Mouse (Mus musculus) left cerebral cortex, postnatal 10 days (tissue): Measurements from ENCODE around the gene Plekhh1. TPM values are rescaled to one million over a fixed set of nuclear protein-coding genes. Genes with fewer than 3 reads are reported as not detected.
A peak's percentile ranks its signal among the peaks of the same experiment; 100 is the strongest.
"Not testable (repeated sequence)": the region's sequence is repeated elsewhere in the genome, so short reads cannot be mapped to it uniquely, and the experiment has no call there.

ENCODE experiments used
- DNase-seq, 2 experiments: peaks; one replicate each; pipeline ENCODE4 v3.0.0; 2021 to 2022; ENCODE audit warnings: low spot score in 2 of 2, mixed read lengths in 1 of 2; ENCODE audit errors: extremely low spot score in 1 of 2
- intact Hi-C: fragments of 180-260 bp; cut with DNase I; formaldehyde crosslinking; loops from one replicate; pipeline ENCODE4 v1.15.1; 2025
- total RNA-seq, 2 experiments: library from RNA; stranded (reverse); gene quantifications; 2 replicates each; pipeline ENCODE4 v1.2.3; 2021

Gene Plekhh1
- total RNA-seq, 2 experiments from 2014 or later, result 3.2 to 3.3 TPM

DNA sequence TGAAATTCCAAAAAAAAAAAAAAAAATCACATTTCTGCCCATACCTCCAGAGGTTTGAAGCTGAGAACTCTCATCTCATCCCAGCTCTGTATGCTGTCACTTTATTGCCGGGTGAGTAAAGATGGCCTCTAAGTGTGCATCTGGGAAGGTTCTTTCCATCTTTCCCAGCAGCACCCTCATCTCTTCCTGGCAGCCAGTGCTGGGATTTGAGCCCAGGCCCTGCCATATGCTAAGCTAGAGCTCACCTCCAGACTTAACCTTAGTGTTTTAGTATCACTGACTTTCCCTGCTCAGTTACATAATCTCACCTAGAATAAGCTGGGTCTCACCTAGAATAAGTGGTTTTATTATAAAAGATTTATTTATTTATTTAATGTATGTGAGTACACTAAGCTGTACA is 7.1 kb upstream of the Plekhh1 start:
- intact Hi-C loops, result loop anchor here (2.0 kb wide), 1 partner anchor 71 kb away; no protein-coding TSS in a partner anchor
- DNase-seq, result no peak

DNA sequence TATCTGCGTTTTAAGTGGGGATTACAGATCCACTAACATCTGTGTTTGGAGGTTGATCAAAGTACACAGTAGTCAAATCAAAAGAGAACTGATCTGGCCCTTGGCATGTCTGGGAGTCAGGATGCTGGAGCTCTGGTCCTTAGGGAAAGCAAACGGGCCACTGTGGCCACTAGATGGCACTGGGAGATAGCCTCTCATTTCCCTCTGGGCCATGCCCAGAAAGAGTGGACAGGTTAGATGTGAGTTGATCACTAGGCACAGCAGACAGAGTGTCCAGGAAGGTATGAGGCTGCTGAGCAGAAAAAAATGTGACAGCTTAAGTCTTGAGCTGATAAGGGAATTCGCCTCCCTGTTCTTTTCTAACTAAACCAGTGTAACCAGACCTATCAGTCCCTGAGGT is 6.1 kb upstream of the Plekhh1 start:
- peak; percentile 38 to 71 for DNase-seq
- intact Hi-C loops, result loop anchor here (2.0 kb wide), 1 partner anchor 70 kb away; no protein-coding TSS in a partner anchor

DNA sequence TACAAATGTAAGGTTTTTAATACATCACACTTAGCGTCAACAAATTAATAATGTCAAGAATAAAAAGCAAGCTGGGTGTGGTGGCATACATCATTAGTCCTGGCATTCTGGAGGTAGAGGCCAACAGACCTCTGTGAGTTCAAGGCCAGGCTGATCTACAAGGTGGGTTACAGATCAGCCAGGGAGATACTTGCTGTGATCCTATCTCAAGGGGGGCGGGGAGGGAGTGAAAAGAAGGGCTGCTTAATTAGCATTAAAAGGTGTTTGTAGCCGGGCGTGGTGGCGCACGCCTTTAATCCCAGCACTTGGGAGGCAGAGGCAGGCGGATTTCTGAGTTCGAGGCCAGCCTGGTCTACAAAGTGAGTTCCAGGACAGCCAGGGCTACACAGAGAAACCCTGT is 1.4 kb upstream of the Plekhh1 start:
- intact Hi-C loops, DNase-seq: not testable (repeated sequence)

DNA sequence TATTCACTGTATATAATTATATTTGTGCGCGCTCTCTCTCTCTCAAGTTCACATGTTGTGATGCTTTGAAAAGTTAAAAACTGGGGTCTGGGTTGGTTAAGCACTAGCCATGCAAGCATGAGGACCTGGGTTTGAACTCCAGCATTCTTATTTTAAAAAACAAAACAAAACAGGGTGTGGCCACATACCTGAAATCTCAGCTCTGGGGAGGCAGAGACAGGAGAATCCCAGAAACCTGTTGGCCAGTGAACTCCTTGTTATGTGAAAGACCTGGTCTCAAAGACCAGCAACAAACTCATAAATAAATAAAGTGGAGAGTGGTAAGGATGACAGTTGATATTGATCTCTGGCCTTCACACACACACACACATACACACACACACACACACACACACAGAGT is 5.4 kb downstream of the Plekhh1 start:
- intact Hi-C loops, result no loop called here
- DNase-seq, result no peak

DNA sequence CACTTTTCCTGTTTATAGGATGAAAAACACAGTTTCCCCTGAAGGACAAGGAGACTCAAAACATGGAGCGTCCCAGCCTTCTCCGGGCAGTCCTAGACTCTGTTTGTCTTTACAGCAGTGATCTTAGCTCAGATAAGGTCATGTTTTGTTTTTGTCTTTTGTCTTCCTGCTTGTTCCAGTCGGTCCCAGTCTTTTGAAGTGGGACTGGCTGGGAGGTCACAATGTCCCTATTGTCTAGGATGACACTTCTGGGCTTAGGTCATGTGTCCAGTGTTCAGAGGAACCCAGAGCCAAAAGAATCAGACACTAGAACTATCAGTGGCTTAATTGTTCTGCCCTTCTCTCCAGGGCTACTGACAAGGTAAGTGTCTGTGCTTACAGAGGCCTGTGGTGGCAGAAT is 6.4 kb downstream of the Plekhh1 start:
- DNase-seq, result no peak
- intact Hi-C loops, result no loop called here

DNA sequence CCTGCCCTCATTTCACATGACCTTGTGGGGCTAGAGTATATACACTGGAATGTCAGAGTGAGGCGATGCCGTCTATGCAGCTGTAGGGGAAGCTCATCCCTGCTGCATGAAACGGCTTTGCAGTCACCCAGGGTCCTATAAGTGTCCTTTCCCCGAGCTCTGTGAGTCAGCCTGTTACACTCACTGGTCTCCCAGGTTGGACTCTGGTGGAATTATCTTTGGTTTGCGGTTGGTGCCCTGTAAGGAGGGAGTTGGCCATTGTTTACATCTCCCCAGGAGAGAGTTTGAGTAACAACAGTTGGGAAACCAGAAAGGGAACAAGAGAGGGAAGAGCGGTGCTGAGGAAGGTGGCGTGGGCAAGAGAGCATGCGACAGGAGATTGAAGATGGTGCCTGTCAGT is 10.7 kb downstream of the Plekhh1 start:
- no peak for DNase-seq
- intact Hi-C loops, result no loop called here

DNA sequence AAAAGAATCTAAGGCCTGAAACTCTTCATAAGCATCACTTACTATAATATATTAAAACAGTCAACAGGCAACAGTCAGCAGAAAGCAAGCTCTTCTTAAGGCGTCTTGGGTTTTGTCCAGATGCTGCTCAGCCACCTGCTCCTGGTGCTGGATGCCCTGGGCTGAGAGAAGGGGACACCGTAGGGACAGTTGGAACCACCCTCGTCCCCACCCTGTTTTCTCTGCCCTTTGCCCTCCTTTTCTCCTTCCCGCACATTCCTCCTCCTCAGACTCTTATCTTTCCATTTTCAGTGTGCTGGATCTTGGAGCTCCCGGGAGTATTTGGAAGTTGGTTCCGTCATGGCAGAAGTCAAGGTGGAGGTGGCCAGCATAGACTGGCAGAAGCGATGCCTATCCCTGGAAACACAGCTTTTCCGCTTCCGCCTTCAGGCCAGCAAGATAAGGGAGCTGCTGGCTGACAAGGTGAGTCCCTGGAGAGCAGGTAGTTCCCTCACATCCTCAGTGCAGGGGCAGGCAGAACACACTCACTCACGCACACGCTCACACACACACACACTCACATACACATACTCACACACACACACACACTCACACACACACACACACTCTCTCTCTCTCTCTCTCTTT is 11.4 kb downstream of the Plekhh1 start:
- DNase-seq, result no peak
- intact Hi-C loops, result no loop called here

DNA sequence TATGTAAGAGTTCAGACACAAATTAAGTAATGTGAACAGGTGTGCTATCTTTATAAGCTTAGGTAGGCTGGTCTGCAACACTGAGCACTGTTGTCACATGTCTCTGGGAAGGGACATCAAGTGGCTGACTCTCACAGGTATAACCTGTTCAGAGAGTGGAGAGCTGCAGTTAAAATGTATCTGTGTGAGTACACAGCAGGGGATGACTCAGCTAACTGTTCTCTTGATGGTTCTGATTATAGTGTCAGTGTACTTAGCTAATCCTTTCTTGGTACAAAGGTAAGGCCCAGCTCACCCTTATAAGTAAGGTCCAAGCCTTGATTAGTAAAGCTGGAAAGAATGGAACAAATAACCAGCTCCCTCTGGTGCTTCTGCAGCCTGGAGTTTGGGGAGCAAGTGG is 12.5 kb downstream of the Plekhh1 start:
- intact Hi-C loops, result no loop called here
- no peak for DNase-seq

DNA sequence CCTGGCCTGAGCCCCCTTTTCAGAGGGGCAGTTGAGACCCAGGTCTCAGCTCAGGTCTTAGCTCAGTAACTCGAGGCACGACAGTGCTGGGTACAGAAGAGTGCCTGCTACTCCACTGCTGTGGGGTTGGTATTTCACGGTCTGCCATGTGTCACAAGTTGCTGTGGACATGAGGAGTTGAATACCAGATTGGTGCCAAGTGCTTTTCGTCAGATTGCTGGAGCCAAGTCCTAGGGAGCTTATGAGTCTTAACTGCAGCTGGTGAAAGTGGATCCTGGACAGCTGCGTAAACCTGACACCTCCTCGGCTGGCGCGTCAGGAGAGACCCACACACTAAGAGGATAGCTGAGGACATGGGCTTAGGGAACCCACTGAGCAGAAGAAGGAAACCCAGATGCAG is 15.7 kb downstream of the Plekhh1 start:
- intact Hi-C loops, result no loop called here
- DNase-seq, result peak in 1 of 2 experiments; percentile 4

DNA sequence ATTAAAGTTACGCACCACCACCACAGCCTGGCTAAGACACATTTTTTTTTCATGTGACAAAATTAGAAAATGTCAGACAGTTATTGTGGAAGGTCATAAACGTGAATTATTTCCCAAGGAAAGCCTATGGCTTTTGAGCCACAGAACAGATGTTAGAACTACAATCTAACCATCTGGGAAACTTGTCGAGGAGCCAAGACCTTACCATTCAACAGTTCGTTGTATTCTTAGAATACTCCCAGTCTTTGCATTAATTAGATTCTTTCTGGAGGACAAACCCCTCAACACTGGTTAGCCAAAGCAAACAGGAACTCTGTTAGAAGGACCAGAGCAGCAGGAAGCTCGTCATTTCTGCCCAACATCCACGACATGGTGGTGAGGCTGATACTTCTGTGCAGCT is 17.2 kb downstream of the Plekhh1 start:
- no peak for DNase-seq
- intact Hi-C loops, result no loop called here

DNA sequence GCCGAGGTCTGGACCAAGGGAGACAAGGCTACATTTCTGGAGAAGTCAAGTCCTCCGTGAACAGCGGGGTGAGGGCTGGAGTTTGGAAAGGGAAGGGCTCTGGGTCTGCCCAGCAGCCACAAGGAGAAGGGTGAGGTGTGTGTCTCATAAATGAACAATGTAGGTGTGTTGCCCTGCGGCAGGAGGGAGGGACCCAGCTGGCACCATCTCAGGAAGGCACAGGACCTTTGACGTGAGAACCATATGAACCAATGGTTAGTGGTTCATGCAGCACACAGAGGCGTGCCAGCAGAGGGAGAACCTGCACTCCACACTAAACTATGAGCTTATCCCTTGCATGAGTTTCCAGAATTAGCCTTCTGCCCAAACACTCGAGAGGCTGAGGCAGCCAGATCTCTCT is 18.2 kb downstream of the Plekhh1 start:
- no peak for DNase-seq
- intact Hi-C loops, result no loop called here

DNA sequence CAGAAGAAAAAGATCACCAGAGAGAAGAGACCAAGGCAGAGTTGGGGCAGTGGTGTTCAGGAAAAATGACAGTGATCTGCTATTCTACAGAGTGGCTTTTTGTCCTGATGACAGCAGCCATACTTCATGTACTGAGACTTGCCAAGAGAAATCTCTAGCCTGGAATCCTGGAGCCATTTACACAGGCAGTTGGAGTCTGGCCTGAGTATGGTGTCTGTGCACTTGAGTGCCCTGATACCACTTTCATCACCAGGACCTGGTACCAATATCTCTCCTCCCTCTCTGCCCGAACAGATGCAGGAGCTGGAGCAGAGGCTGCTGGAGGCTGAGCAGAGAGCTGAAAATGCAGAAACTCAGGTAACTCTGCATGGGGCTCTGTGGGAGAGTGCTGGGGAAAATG is 19.9 kb downstream of the Plekhh1 start:
- intact Hi-C loops, result no loop called here
- DNase-seq, result no peak

DNA sequence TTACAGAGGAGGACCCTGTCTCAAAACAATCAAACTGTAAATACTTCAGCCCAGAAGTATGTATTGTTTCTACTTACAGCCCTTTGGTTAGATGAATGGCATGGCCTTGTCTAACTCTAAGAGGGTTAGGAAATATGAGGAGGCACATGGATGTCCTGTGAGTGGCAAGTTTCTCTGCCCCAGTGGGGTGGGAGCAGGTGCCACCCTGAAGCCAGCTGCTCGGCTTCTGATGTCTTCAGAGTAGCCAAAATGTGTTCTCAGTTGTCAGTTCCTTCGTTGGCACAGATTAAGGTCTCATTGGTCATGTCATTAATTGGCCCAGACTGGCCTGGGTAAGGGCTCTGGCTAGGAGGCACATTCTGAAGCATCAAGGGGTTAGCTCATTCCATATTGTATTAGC is 20.8 kb downstream of the Plekhh1 start:
- no peak for DNase-seq
- intact Hi-C loops, result no loop called here

DNA sequence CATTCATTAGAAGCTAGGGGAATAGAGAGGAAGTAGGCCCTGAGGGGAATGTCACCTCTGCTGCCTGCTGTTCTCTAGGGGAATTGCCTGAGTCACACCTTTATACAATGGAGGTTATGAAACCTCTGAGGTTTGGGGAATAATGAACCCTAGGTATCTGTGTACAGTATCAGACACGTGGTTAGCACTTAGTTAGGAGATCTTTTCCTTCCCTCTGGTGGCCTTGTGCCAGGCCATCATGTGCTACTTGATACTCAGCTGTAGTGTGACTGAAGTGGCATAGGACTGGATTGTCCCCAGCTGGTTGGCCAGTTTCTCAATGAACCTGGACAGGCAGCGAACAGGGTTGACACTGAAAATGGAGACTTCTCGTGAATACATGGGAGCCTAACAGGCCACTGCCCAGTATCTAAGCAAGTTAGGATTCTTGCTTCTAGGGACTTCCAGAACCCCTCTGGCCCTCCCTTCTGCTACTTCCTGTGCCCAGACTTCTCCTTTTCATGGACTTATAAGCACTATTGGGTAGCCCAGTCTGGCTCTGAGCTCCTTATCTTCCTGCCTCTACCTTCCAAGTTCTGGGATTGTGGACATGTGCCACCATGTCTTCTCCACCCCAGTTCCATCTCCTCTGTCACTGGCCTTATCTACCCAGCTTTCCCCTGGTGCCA is 21.7 kb downstream of the Plekhh1 start:
- no peak for DNase-seq
- intact Hi-C loops, result no loop called here

DNA sequence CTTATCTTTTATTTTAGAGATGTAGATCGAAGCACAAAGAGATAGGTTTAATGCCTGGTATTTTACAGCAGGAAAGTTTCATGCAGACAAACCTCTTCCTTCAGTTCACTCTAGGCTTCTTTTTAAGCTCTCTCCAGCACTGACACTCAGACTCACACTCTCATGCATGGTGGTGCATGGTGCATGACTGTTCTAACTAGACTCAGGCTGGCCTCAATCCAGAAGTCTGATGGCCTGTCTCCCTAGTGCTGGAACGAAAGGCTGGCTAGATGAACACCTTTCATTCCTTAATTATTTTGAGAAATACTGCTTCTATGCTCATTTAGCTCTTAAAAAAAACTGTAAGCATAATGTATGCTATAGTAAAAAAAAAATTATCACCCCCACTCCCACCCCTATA is 23.1 kb downstream of the Plekhh1 start:
- no peak for DNase-seq
- intact Hi-C loops, result no loop called here

DNA sequence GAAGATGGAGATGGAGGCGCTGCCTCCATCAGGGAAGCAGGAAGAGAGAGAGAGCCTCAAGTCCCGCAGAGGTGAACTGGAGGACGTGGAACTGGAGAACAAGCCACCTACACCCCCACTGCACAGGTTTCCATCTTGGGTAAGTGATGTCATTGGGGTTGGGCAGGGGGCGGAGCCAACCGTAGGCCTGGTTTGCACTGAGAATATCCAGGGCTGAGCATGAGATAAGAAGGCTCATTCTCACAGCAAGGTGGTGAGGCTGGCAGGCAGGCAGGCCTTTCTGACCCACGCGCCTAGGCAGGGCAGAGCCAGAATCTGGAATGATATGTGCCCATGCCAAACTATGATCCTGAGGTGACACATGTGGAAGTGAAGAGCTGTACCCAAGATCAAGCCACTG is 26.3 kb downstream of the Plekhh1 start:
- intact Hi-C loops, result no loop called here
- no peak for DNase-seq

DNA sequence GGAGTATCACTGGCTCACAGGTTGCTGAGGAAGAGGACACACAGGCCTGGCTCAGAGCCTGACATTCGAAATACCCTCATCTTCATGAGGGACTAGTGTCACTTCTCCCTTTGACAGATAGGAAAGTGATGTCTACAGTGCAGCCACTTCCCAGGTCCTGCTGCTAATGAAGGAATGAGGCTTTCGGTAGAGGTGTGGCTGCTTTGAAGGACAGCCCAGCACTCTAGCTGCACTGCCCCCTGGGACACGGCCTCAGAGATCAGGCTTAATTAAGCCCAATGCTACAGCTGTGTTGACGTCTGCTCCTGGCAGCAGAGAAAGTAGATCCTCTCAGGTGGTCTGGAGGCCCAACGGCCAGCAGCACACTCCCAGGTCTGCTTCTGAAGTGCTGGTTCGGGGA is 30.6 kb downstream of the Plekhh1 start:
- no peak for DNase-seq
- intact Hi-C loops, result no loop called here

DNA sequence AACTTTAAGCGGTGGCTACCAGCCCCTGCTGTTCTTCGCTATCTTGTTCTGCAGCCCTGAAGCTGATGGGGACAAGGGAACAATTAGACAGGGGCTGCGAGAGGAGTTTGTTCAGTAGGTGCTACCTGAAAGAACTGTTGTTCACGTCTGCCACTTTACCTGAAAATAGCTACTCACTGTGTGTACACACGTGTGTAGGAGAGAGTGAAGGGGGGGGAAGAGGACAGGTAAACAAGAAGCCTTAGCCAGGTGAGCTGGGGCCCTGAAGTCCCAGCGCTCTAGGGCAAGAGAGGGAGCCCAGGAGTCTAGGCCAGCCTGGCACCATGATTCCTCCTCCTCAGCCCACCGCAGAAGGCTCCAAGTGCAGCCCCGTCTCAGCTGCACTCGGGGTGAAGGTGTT is 31.2 kb downstream of the Plekhh1 start:
- no peak for DNase-seq
- intact Hi-C loops, result no loop called here

DNA sequence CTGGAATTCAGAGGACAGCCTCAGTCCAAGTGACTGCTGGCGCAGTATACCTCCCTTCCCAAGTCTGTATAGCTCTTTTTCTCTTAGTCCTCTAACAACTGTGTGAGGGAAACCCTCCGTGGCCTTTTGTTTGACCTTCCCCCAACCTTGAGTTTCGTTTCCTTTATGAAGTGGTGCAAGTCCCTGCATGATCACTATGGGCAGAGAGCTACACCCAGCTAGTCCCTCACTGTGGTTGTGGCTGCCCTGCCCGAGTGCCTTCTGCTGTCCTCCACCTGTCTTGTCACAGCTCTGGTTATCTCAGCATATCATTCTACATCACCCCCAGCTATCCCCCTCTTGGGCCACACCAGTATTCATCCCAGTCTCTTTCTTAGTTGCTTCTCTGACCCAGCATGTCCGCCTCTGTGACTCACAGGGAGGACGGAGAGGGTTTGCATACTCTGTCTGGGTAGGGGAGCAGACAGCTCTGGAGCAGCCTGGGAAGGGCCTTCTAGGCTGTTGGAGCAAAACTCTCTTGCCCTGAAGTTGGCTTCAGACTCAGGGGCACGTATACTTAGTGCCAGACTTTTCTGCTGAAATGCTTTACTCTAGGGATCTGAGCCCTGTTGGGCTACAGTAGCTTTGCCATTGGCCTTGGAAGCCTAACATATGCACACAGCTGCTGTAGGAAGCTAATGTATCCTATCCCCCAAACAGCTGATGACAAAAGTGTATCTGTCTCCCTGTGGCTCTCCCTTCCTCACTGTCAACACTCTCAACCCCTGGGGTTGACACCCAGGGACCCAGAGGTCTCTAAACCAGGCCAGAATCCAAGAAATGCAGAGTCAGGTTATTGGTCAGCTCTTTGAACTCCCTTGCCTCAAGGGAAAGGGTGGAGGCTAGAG is 32.0 kb downstream of the Plekhh1 start:
- no peak for DNase-seq
- intact Hi-C loops, result no loop called here

DNA sequence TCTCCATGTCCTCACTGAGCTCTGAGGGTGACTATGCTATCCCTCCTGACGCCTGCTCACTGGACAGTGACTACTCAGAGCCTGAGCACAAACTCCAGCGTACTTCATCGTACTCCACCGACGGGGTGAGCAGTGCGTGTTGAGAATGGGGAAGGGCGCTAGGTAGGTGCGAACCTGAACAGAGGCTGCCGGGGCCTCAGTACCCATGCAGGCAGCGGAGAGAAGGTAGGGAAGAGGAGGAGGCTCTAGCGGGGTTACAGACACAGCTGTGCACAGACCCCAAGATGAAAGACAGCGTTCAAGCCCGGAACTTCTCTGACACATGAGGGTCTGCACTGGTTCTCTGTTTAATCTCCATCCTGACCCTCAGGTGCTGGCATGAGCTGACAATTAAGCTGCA is 35.5 kb downstream of the Plekhh1 start:
- no peak for DNase-seq
- intact Hi-C loops, result no loop called here
